Mouse (Mus musculus): ENCODE measurements around the gene Rufy2. TPM values are rescaled to one million over a fixed set of nuclear protein-coding genes. Genes with fewer than 3 reads are reported as not detected.
A peak's percentile ranks its signal among the peaks of the same experiment; 100 is the strongest.
"Not testable (repeated sequence)": the region's sequence is repeated elsewhere in the genome, so short reads cannot be mapped to it uniquely, and the experiment has no call there.

Gene Rufy2
- total and polyA plus RNA-seq, 3 experiments, result 4.9 to 6.8 (median 5.8) TPM

- dilution Hi-C loops (cut with MboI; ENCODE audit: extremely low pct_ligation_motif_present, extremely low pct_unique_long_range_greater_than_20kb, low sequenced_read_pairs), result no loop called here
- Histone ChIP-seq H3K79me2 (replicated peaks; ENCODE audit: control insufficient read depth, extremely low read depth, insufficient read depth, poor library complexity, severe bottlenecking) (no peaks in the 10 kb centered on the region), H3K4me2 (ENCODE audit: insufficient read depth, low read depth, poor library complexity, severe bottlenecking) (no peak overlapping the region), H3K4me3 (replicated peaks in 1 of 3; ENCODE audit: low read depth in 2 of 3, low read length in 2 of 3, poor library complexity in 1 of 3) (no peak overlapping the region), H3K36me3 (replicated peaks in 1 of 2; ENCODE audit: control insufficient read depth in 1 of 2, insufficient read depth in 1 of 2, low read length in 1 of 2) (no peaks in the 10 kb centered on the region), H3K9me3 (replicated peaks; ENCODE audit: low read length) (no peaks in the 10 kb centered on the region), H3K4me1 (ENCODE audit: control insufficient read depth in 1 of 2, insufficient read depth in 2 of 2) (peaks cover 9 to 28% of the 10 kb centered on the region in 2 experiments; a peak in 3 of 4 replicates), H3K9ac (ENCODE audit: insufficient read depth, low read depth) (no peak overlapping the region), H3K27ac (ENCODE audit: insufficient read depth, low read depth) (no peak overlapping the region), H3K27me3 (replicated peaks) (no peaks in the 10 kb centered on the region)
- TF ChIP-seq POLR2A (IDR thresholded peaks at IDR 0.05; ENCODE audit: low read depth, low read length) (no peak), SMC3 (IDR thresholded peaks at IDR 0.05; ENCODE audit: low read depth, low read length) (no peak), POLR2AphosphoS2 (IDR thresholded peaks at IDR 0.05; ENCODE audit: low read depth, low read length) (no peak), USF1 (IDR thresholded peaks at IDR 0.05; ENCODE audit: low read depth, low read length) (no peak), MEF2A (IDR thresholded peaks at IDR 0.05; ENCODE audit: borderline replicate concordance, low read depth, low read length) (no peak), RAD21 (IDR thresholded peaks at IDR 0.05; ENCODE audit: low read depth, low read length) (no peak), MYC (IDR thresholded peaks at IDR 0.05; ENCODE audit: low read depth, low read length) (no peak), SIN3A (IDR thresholded peaks at IDR 0.05; ENCODE audit: low read length) (no peak), JUN (IDR thresholded peaks at IDR 0.05; ENCODE audit: insufficient read depth, low read depth, low read length) (no peak), MAZ (IDR thresholded peaks at IDR 0.05; ENCODE audit: low read depth, low read length) (no peak), MAFK (IDR thresholded peaks at IDR 0.05; ENCODE audit: insufficient replicate concordance, low read length) (no peak), ETS1 (conservative IDR thresholded peaks at IDR 0.05; ENCODE audit: low read depth, low read length) (no peak), MXI1 (IDR thresholded peaks at IDR 0.05; ENCODE audit: low read depth, low read length) (no peak)
- no peak for DNase-seq (ENCODE audit: extremely low read depth)
- in situ Hi-C loops (cut with MboI; ENCODE audit: low pct_ligation_motif_present, low pct_unique_long_range_greater_than_20kb, low sequenced_read_pairs), result no loop called here
Measured at GRCm38 (mm10) chr10:63052011-63052410, 72.0 kb downstream of the Rufy2 start.

- peak; percentile 19 for DNase-seq (ENCODE audit: extremely low read depth)
- no peak for TF ChIP-seq PAX5 (IDR thresholded peaks at IDR 0.05; ENCODE audit: low read length)
- TF ChIP-seq CHD2 (IDR thresholded peaks at IDR 0.05; ENCODE audit: low read length), result peak; percentile 52; the same call in 1 of the 2 replicates
Measured at GRCm38 (mm10) chr10:63053007-63053406, 73.0 kb downstream of the Rufy2 start.

DNA sequence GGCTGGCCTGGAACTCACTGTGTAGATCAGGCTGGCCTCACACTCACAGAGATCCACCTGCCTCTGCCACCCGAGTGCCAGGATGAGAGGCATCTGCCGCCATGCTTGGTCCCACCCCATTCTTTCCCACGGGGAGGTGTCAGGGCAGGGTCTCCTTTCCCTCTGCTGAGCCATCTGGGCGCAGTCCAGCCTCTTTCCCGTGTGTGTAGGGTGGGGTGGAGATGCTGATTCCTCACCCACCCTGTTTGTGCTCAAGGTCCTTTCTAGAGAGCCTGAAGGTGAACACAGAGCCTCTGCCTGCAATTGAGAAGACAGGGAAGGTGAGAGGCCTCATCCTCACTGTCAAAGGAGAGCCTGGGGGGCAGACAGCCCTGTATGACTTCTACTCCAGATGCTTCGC is 74.0 kb downstream of the Rufy2 start:
- in situ Hi-C loops (cut with MboI; ENCODE audit: low pct_ligation_motif_present, low pct_unique_long_range_greater_than_20kb, low sequenced_read_pairs); H3K9ac ChIP-seq (ENCODE audit: insufficient read depth, low read depth); H3K27ac ChIP-seq (ENCODE audit: insufficient read depth, low read depth); H3K4me3 ChIP-seq (replicated peaks in 1 of 3; ENCODE audit: low read depth in 2 of 3, low read length in 2 of 3, poor library complexity in 1 of 3); H3K9me3 ChIP-seq (replicated peaks; ENCODE audit: low read length); H3K4me2 ChIP-seq (ENCODE audit: insufficient read depth, low read depth, poor library complexity, severe bottlenecking); dilution Hi-C loops (cut with MboI; ENCODE audit: extremely low pct_ligation_motif_present, extremely low pct_unique_long_range_greater_than_20kb, low sequenced_read_pairs); H3K36me3 ChIP-seq (replicated peaks in 1 of 2; ENCODE audit: control insufficient read depth in 1 of 2, insufficient read depth in 1 of 2, low read length in 1 of 2); H3K79me2 ChIP-seq (replicated peaks; ENCODE audit: control insufficient read depth, extremely low read depth, insufficient read depth, poor library complexity, severe bottlenecking); H3K27me3 ChIP-seq (replicated peaks); DNase-seq (ENCODE audit: extremely low read depth): not testable (repeated sequence)
- peaks cover 4 to 13% of the 10 kb centered on the region in 2 experiments; a peak in 3 of 4 replicates for H3K4me1 ChIP-seq (ENCODE audit: control insufficient read depth in 1 of 2, insufficient read depth in 2 of 2)

More at GRCm38 (mm10) chr10:63053007-63053406, 73.0 kb downstream of the Rufy2 start:
- H3K79me2 ChIP-seq (replicated peaks; ENCODE audit: control insufficient read depth, extremely low read depth, insufficient read depth, poor library complexity, severe bottlenecking), result no peaks in the 10 kb centered on the region
- no peaks in the 10 kb centered on the region for H3K27me3 ChIP-seq (replicated peaks)
- no peak overlapping the region for H3K27ac ChIP-seq (ENCODE audit: insufficient read depth, low read depth)
- in situ Hi-C loops (cut with MboI; ENCODE audit: low pct_ligation_motif_present, low pct_unique_long_range_greater_than_20kb, low sequenced_read_pairs) (no loop called here), dilution Hi-C loops (cut with MboI; ENCODE audit: extremely low pct_ligation_motif_present, extremely low pct_unique_long_range_greater_than_20kb, low sequenced_read_pairs) (no loop called here)
- H3K4me1 ChIP-seq (ENCODE audit: control insufficient read depth in 1 of 2, insufficient read depth in 2 of 2), result peaks cover 4 to 20% of the 10 kb centered on the region in 2 experiments; a peak in 3 of 4 replicates
- H3K9me3 ChIP-seq (replicated peaks; ENCODE audit: low read length), result no peaks in the 10 kb centered on the region
- no peak overlapping the region for H3K9ac ChIP-seq (ENCODE audit: insufficient read depth, low read depth)
- no peak overlapping the region for H3K4me2 ChIP-seq (ENCODE audit: insufficient read depth, low read depth, poor library complexity, severe bottlenecking)
- H3K36me3 ChIP-seq (replicated peaks in 1 of 2; ENCODE audit: control insufficient read depth in 1 of 2, insufficient read depth in 1 of 2, low read length in 1 of 2), result no peaks in the 10 kb centered on the region
- no peak overlapping the region for H3K4me3 ChIP-seq (replicated peaks in 1 of 3; ENCODE audit: low read depth in 2 of 3, low read length in 2 of 3, poor library complexity in 1 of 3)
